In genomic region chr10:67871811-67872210, GRCm38 (mm10) we compare ENCODE assay signal across 9 mouse cellular contexts. TPM values are rescaled to one million over a fixed set of nuclear protein-coding genes. Genes with fewer than 3 reads are reported as not detected.
DNase-seq lines count a peak whose midpoint lies in the region; ATAC-seq and TF ChIP-seq lines count a peak whose summit lies in the region.
"Had no signal": no experiment of that assay in that cellular context is flagged by ENCODE, and none has a peak within 500 bp of the region (broad histone marks: within the 10 kb centered on the region; RNA-seq: fewer than 3 reads in every experiment).

No protein-coding gene starts in this region.

- WGBS in forebrain, embryonic 14.5 days: 22% methylated on average over 2 of the region's 2 CpGs
- 16% methylated on average over 2 of the region's 2 CpGs for WGBS in limb, embryonic 10.5 days
- WGBS in neural tube, embryonic 13.5 days: 20% methylated on average over 2 of the region's 2 CpGs

- DNase-seq in ovary, postnatal 10 days (ENCODE audit: low spot score): peak; percentile 33
- DNase-seq in ovary, adult 18-20 months (ENCODE audit: low spot score): no peak
- DNase-seq in brain, embryonic 14.5 days (ENCODE audit: low read depth): peak; percentile 71
- DNase-seq in forebrain, embryonic 14.5 days (ENCODE audit: low spot score): peak; percentile 79
- peak; percentile 61 for DNase-seq in limb, embryonic 10.5 days (ENCODE audit: low spot score)
- peak; percentile 50 to 82 for DNase-seq in thymus, postnatal 10 days (ENCODE audit: low spot score in 2 of 2)

- peak; percentile 75 for TF ChIP-seq CTCF in brain, embryonic 14.5 days (IDR thresholded peaks at IDR 0.05; ENCODE audit: borderline replicate concordance, extremely low read depth, insufficient read depth, insufficient read length)

- H3K9me3 ChIP-seq in forebrain, embryonic 14.5 days (replicated peaks; ENCODE audit: control insufficient read depth, low read length): no peaks in the 10 kb centered on the region
- no peaks in the 10 kb centered on the region for H3K9me3 ChIP-seq in limb, embryonic 10.5 days (replicated peaks)
- no peaks in the 10 kb centered on the region for H3K9me3 ChIP-seq in neural tube, embryonic 13.5 days
- H3K9me3 ChIP-seq: embryonic facial prominence, embryonic 15.5 days had no signal

- no peaks in the 10 kb centered on the region for H3K36me3 ChIP-seq in forebrain, embryonic 14.5 days (ENCODE audit: control insufficient read depth, insufficient read depth, low read length)
- no peaks in the 10 kb centered on the region for H3K36me3 ChIP-seq in limb, embryonic 10.5 days
- H3K36me3 ChIP-seq in neural tube, embryonic 13.5 days: no peaks in the 10 kb centered on the region
- H3K36me3 ChIP-seq: embryonic facial prominence, embryonic 15.5 days had no signal

- H3K27me3 ChIP-seq in forebrain, embryonic 14.5 days (replicated peaks; ENCODE audit: control insufficient read depth, insufficient read depth, low read length): no peaks in the 10 kb centered on the region
- H3K27me3 ChIP-seq in limb, embryonic 10.5 days (ENCODE audit: low read depth, poor library complexity, severe bottlenecking): no peaks in the 10 kb centered on the region
- H3K27me3 ChIP-seq in neural tube, embryonic 13.5 days: no peaks in the 10 kb centered on the region
- H3K27me3 ChIP-seq: embryonic facial prominence, embryonic 15.5 days had no signal

- TF ChIP-seq POLR2A in brain, embryonic 14.5 days (IDR thresholded peaks at IDR 0.05; ENCODE audit: borderline replicate concordance, extremely low read depth, insufficient read depth, insufficient read length, poor library complexity, severe bottlenecking): no peak

- H3K4me1 ChIP-seq in forebrain, embryonic 14.5 days (ENCODE audit: control insufficient read depth, insufficient read depth, low read length): no peaks in the 10 kb centered on the region
- no peaks in the 10 kb centered on the region for H3K4me1 ChIP-seq in limb, embryonic 10.5 days
- H3K4me1 ChIP-seq in neural tube, embryonic 13.5 days (replicated peaks): no peaks in the 10 kb centered on the region
- H3K4me1 ChIP-seq: embryonic facial prominence, embryonic 15.5 days had no signal

- no peak overlapping the region for H3K27ac ChIP-seq in forebrain, embryonic 14.5 days (ENCODE audit: low read depth, low read length)
- no peak overlapping the region for H3K27ac ChIP-seq in limb, embryonic 10.5 days
- H3K27ac ChIP-seq in neural tube, embryonic 13.5 days (replicated peaks): no peak overlapping the region
- H3K27ac ChIP-seq: embryonic facial prominence, embryonic 15.5 days had no signal

- H3K4me2 ChIP-seq in forebrain, embryonic 14.5 days (ENCODE audit: low read length): no peak overlapping the region
- H3K4me2 ChIP-seq in neural tube, embryonic 13.5 days: no peak overlapping the region
- H3K4me2 ChIP-seq: embryonic facial prominence, embryonic 15.5 days had no signal

- peak; percentile 54; the same call in 1 of the 2 replicates for ATAC-seq in forebrain, embryonic 14.5 days
- peak; percentile 83 for ATAC-seq in inflammation-experienced regulatory T-cells, adult 6 months
- ATAC-seq in neural tube, embryonic 13.5 days (ENCODE audit: low read depth): peak; percentile 50; the same call in 1 of the 2 replicates

- H3K4me3 ChIP-seq in forebrain, embryonic 14.5 days (ENCODE audit: low read depth, low read length): no peak overlapping the region
- no peak overlapping the region for H3K4me3 ChIP-seq in limb, embryonic 10.5 days
- H3K4me3 ChIP-seq in neural tube, embryonic 13.5 days: no peak overlapping the region
- H3K4me3 ChIP-seq: embryonic facial prominence, embryonic 15.5 days had no signal

- no peak overlapping the region for H3K9ac ChIP-seq in forebrain, embryonic 14.5 days (ENCODE audit: low read length)
- no peak overlapping the region for H3K9ac ChIP-seq in neural tube, embryonic 13.5 days
- H3K9ac ChIP-seq: embryonic facial prominence, embryonic 15.5 days had no signal

RNA-seq across cellular contexts. Expression of gene Zfp365, which starts 40.7 kb away (rescaled TPM):
- polyA plus RNA-seq in brain, embryonic 14.5 days (2012; rRNA removed): 2.4 and 3.6 TPM in 2 replicates
- polyA plus RNA-seq in forebrain, embryonic 14.5 days (2014; fragmentation: Nextera tagmentation; extraction: Ambion mirVana): 1.2 and 1.8 TPM in 2 replicates
- polyA plus RNA-seq in inflammation-experienced regulatory T-cells, adult 6 months (2017; shearing (Covaris generic)): 1 to 10 TPM; 3.5 to 5.9 (median 3.7) TPM
- polyA plus RNA-seq in limb, embryonic 10.5 days (2016; fragmentation: Nextera tagmentation; extraction: Ambion mirVana): 1.2 and 1.9 TPM in 2 replicates
- polyA plus RNA-seq in neural tube, embryonic 13.5 days (2015; fragmentation: Nextera tagmentation; extraction: Ambion mirVana): 1.7 and 1.8 TPM in 2 replicates
